In the genomic region with DNA sequence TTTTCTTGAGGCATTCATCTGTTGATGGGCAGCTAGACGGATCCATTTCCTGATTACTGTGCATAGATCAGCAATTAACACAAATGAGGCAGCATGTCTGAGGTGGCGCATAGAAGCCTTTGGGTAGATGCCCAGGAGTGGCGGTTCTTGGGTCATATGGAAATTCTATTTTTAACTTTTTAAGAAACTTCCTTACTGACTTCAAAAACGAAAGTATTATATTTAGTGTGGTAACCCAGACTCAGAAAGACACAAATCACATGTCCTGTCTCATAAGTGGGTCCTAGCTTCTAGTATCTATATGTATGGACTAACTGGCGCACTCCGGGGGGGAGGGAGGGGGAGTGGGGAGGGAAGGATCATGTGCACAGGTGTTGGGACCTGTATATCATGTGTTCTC, we compare ENCODE assay signal across 23 mouse cellular contexts. TPM values are rescaled to one million over a fixed set of nuclear protein-coding genes. Genes with fewer than 3 reads are reported as not detected.
DNase-seq lines count a peak whose midpoint lies in the region; ATAC-seq lines count a peak whose summit lies in the region.
"Had no signal": no experiment of that assay in that cellular context is flagged by ENCODE, and none has a peak within 500 bp of the region (broad histone marks: within the 10 kb centered on the region; RNA-seq: fewer than 3 reads in every experiment).

No protein-coding gene starts in this region.

- no peaks in the 10 kb centered on the region for H3K27me3 ChIP-seq in splenic B cell, adult 2 months (ENCODE audit: control insufficient read depth, insufficient read depth, low read length, poor library complexity, severe bottlenecking)
- H3K27me3 ChIP-seq: forebrain, embryonic 15.5 days; midbrain, embryonic 12.5 days; stomach, embryonic 15.5 days had no signal

- no peaks in the 10 kb centered on the region for H3K36me3 ChIP-seq in splenic B cell, adult 2 months (ENCODE audit: control insufficient read depth, insufficient read depth, low read length, poor library complexity, severe bottlenecking)
- H3K36me3 ChIP-seq: embryonic facial prominence, embryonic 10.5 days; forebrain, embryonic 15.5 days; hindbrain, embryonic 10.5 days; liver, embryonic 15.5 days; midbrain, embryonic 12.5 days; stomach, embryonic 15.5 days had no signal

- peak; percentile 83 for ATAC-seq in CD4-positive, CD25-positive, alpha-beta regulatory T cell, adult 4 months
- ATAC-seq in activated CD4-positive, CD25-positive, alpha-beta regulatory T cell, adult 4 months: peak; percentile 64
- peak; percentile 75 for ATAC-seq in inflammation-experienced regulatory T-cells, adult 6 months
- ATAC-seq: forebrain, embryonic 15.5 days; hindbrain, embryonic 16.5 days had no signal

- DNase-seq in splenic B cell, adult 2 months (ENCODE audit: low read depth, low spot score): peak; percentile 41
- DNase-seq in kidney, adult 9 months: no peak
- DNase-seq in layer of hippocampus, adult 9-11 months: no peak
- no peak for DNase-seq in kidney, adult 8-10 months
- DNase-seq: adrenal gland, postnatal 14 days; cerebellum, adult 11 months; cerebellum, adult 9-11 months; gastrocnemius, postnatal 10 days; heart, adult 11 months; kidney, adult 2 months; kidney, postnatal 14 days; lung, postnatal 4 days; thymus, postnatal 25 days had no signal

RNA-seq across cellular contexts. Expression of a gene that starts 46.6 kb away (rescaled TPM):
- 10 to 100 TPM; 37.6 to 47.6 TPM for polyA plus RNA-seq in CD4-positive, CD25-positive, alpha-beta regulatory T cell, adult 4 months (2017; shearing (Covaris generic))
- polyA plus RNA-seq in activated CD4-positive, CD25-positive, alpha-beta regulatory T cell, adult 4 months (2017; shearing (Covaris generic)): 10 to 100 TPM; 29.9 to 32.5 TPM
- 10 to 100 TPM; 17.9 to 43.9 (median 38.3) TPM for polyA plus RNA-seq in inflammation-experienced regulatory T-cells, adult 6 months (2017; shearing (Covaris generic))
